Mouse (Mus musculus): ENCODE measurements around the gene Slc10a1. TPM values are rescaled to one million over a fixed set of nuclear protein-coding genes. Genes with fewer than 3 reads are reported as not detected.
A peak's percentile ranks its signal among the peaks of the same experiment; 100 is the strongest.
"Not testable (repeated sequence)": the region's sequence is repeated elsewhere in the genome, so short reads cannot be mapped to it uniquely, and the experiment has no call there.

Gene Slc10a1
- polyA plus RNA-seq, 1 experiment = 0.38 TPM

DNA sequence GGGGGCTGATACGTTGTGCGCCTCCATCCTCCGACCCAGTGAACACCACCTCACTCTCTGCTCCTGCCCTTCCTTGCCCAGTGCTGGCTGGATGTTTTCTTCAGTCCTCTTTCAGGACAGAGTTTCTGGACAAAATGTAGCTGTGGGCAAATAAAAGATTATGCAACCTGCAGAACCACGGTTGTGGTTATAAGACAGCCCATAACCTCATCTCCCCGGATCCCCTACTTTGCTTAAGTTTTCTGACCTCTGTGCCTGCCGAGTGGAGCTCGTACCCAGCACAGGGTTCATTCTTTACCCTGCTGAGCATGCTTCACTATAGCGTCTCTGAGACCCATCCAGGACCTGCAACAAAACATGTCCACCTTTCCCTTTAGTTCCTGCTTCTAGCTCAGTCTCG, 587 bp downstream of the Slc10a1 start:
- 69% methylated on average over 9 of the region's 9 CpGs for WGBS
- DNase-seq = no peak
- TF ChIP-seq CTCF (conservative IDR thresholded peaks at IDR 0.05; ENCODE audit: insufficient read depth, insufficient read length, low read depth, low read length) = no peak
- TF ChIP-seq POLR2A (IDR thresholded peaks at IDR 0.05; ENCODE audit: low read depth, low read length) = no peak
- H3K4me3 ChIP-seq (ENCODE audit: insufficient read depth, low read depth, low read length) = no peak overlapping the region
- H3K4me1 ChIP-seq (ENCODE audit: control insufficient read depth, insufficient read depth, low read length) = peaks cover 6% of the 10 kb centered on the region; the same call in 1 of the 2 replicates
- H3K27me3 ChIP-seq (replicated peaks; ENCODE audit: control insufficient read depth, insufficient read depth, low read length) = no peaks in the 10 kb centered on the region
- no peaks in the 10 kb centered on the region for H3K36me3 ChIP-seq (ENCODE audit: control insufficient read depth, insufficient read depth, low read length)
- no peak overlapping the region for H3K27ac ChIP-seq (ENCODE audit: insufficient read depth, low read depth, low read length)

DNA sequence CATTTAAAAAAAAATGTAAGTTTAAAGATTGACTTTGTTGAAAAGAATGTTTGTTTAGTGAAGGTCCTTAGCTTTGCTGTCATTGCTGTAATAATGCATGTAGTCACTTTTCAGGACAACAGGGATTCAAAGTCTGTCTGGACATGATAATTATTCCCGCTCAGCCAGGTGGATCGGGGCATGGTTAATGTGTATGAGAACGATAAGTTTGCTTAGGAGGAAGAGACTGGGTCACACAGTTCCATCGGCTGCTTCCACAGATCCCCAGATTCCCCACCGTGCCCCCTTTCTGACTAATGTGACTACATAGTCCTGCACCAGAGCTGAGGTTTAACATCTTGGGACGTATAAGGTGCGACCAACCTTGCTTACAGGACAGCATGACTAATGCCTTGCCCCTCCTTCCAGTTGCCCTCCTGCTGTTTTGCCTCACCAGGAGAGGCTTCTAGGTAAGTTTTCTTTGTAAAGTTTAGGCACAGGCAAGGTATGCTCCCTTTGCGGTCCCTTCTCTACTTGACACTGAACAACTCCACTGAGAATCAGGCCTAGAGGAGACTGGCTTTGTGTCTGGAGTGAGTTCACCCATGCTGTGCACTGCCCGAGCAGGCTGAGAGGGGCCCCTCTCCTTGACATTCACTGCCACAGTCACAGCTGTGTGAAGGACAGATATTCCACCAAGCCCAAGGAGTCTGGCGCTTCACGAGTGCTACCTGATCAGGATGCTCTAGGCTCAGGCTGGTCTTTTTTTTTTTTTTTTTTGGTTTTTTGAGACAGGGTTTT, 2.3 kb downstream of the Slc10a1 start:
- H3K36me3 ChIP-seq (ENCODE audit: control insufficient read depth, insufficient read depth, low read length) = no peaks in the 10 kb centered on the region
- 48% methylated on average over 11 of the region's 11 CpGs for WGBS
- H3K27me3 ChIP-seq (replicated peaks; ENCODE audit: control insufficient read depth, insufficient read depth, low read length) = no peaks in the 10 kb centered on the region
- TF ChIP-seq CTCF (conservative IDR thresholded peaks at IDR 0.05; ENCODE audit: insufficient read depth, insufficient read length, low read depth, low read length) (no peak), POLR2A (IDR thresholded peaks at IDR 0.05; ENCODE audit: low read depth, low read length) (no peak)
- DNase-seq = peak; percentile 77
- H3K27ac ChIP-seq (ENCODE audit: insufficient read depth, low read depth, low read length) = no peak overlapping the region
- H3K4me1 ChIP-seq (ENCODE audit: control insufficient read depth, insufficient read depth, low read length) = peaks cover 6% of the 10 kb centered on the region; the same call in 1 of the 2 replicates
- no peak overlapping the region for H3K4me3 ChIP-seq (ENCODE audit: insufficient read depth, low read depth, low read length)

DNA sequence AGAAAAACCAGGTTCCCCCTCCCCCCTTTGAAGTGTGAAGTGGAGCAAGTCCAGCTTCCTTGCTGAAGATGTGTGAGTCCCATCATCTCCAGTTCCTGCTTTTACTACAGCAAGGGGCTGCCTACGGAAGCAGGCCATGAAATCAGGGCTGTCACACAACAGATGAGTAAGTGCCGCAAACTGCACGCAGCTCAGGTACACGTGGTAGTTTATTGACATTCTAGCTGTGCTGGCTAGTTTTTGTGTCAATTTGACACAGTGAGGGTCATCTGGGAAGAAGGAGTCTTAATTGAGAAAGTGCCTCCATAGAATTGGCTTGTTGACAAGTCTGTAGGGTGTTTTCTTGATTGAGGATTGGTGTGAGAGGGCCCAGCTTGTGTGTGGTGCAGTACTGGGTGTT, 5.9 kb downstream of the Slc10a1 start:
- Histone ChIP-seq H3K36me3 (ENCODE audit: control insufficient read depth, insufficient read depth, low read length) (no peaks in the 10 kb centered on the region), H3K27ac (ENCODE audit: insufficient read depth, low read depth, low read length) (no peak overlapping the region), H3K27me3 (replicated peaks; ENCODE audit: control insufficient read depth, insufficient read depth, low read length) (no peaks in the 10 kb centered on the region), H3K4me1 (ENCODE audit: control insufficient read depth, insufficient read depth, low read length) (no peaks in the 10 kb centered on the region; the same call in 1 of the 2 replicates), H3K4me3 (ENCODE audit: insufficient read depth, low read depth, low read length) (no peak overlapping the region)
- DNase-seq = no peak
- no peak for TF ChIP-seq CTCF (conservative IDR thresholded peaks at IDR 0.05; ENCODE audit: insufficient read depth, insufficient read length, low read depth, low read length)
- TF ChIP-seq POLR2A (IDR thresholded peaks at IDR 0.05; ENCODE audit: low read depth, low read length) = no peak
- 74% methylated on average over 4 of the region's 4 CpGs for WGBS

DNA sequence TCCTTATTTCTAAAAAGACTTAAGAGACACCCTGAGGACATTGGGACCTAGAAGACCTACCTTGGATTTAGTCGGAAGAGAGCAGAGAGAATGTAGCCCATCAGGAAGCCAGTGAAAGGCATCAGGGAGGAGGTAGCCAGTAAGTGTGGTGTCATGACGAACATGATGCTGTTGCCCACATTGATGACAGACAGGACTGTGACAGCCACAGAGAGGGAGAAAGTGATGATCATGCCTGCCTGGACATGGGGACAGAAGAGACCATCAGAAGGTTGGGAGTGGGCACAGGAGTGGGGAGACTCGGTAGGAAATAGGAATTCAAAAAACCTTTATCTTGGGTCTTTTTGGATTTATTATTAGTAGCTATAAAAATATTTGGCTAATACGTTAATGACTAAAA, 10.5 kb downstream of the Slc10a1 start:
- peaks cover 6% of the 10 kb centered on the region; the same call in 1 of the 2 replicates for H3K4me1 ChIP-seq (ENCODE audit: control insufficient read depth, insufficient read depth, low read length)
- TF ChIP-seq POLR2A (IDR thresholded peaks at IDR 0.05; ENCODE audit: low read depth, low read length) (no peak), CTCF (conservative IDR thresholded peaks at IDR 0.05; ENCODE audit: insufficient read depth, insufficient read length, low read depth, low read length) (no peak)
- no peak for DNase-seq
- H3K36me3 ChIP-seq (ENCODE audit: control insufficient read depth, insufficient read depth, low read length) = peaks cover 18% of the 10 kb centered on the region; the same call in 1 of the 2 replicates
- H3K27me3 ChIP-seq (replicated peaks; ENCODE audit: control insufficient read depth, insufficient read depth, low read length) = no peaks in the 10 kb centered on the region
- H3K4me3 ChIP-seq (ENCODE audit: insufficient read depth, low read depth, low read length) = no peak overlapping the region
- no peak overlapping the region for H3K27ac ChIP-seq (ENCODE audit: insufficient read depth, low read depth, low read length)
- WGBS = 79% methylated on average over 4 of the region's 4 CpGs

DNA sequence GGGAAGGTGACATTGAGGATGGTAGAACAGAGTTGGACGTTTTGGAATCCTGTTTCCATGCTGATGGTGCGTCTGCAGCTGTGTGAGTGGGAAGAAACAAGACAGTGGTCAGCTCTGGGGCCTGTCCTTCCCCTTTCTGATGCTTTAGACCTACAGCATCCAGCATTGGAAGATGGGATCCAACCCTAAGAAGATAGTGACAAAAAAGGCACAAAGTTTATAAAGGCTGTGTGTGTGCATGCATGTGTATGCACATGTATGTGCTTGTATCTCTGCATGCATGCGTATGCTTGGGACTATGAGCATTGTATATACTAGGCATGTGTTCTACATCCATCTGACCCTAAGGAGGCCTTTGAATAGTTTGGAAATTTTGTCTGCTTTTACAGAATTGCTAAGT, 12.5 kb downstream of the Slc10a1 start:
- no peaks in the 10 kb centered on the region for H3K27me3 ChIP-seq (replicated peaks; ENCODE audit: control insufficient read depth, insufficient read depth, low read length)
- H3K4me3 ChIP-seq (ENCODE audit: insufficient read depth, low read depth, low read length) = no peak overlapping the region
- H3K4me1 ChIP-seq (ENCODE audit: control insufficient read depth, insufficient read depth, low read length) = peaks cover 10% of the 10 kb centered on the region; the same call in 1 of the 2 replicates
- H3K27ac ChIP-seq (ENCODE audit: insufficient read depth, low read depth, low read length) = no peak overlapping the region
- H3K36me3 ChIP-seq (ENCODE audit: control insufficient read depth, insufficient read depth, low read length) = peaks cover 25% of the 10 kb centered on the region
- TF ChIP-seq CTCF (conservative IDR thresholded peaks at IDR 0.05; ENCODE audit: insufficient read depth, insufficient read length, low read depth, low read length) (no peak), POLR2A (IDR thresholded peaks at IDR 0.05; ENCODE audit: low read depth, low read length) (no peak)
- DNase-seq = no peak
- 85% methylated on average over 3 of the region's 3 CpGs for WGBS

DNA sequence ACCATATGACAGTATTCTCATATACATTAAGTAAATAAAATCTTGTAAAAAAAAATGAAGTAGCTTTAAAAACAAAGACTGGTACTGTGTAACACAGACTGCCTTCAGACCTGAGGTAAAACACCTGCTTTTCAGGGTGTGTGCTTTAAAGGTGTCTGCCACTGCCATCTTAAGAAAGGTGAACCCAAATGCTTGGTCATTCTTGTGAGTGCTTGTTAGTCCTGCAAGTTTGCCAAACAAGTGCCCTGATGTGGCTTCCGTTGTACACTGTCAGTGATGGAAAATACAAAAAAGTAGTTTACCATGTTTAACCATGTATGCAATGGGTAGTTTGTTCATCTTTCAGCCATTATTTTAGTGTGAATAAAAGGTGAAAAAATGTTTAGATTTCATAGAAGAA, 16.0 kb downstream of the Slc10a1 start:
- no peak for TF ChIP-seq POLR2A (IDR thresholded peaks at IDR 0.05; ENCODE audit: low read depth, low read length)
- TF ChIP-seq CTCF (conservative IDR thresholded peaks at IDR 0.05; ENCODE audit: insufficient read depth, insufficient read length, low read depth, low read length) = no peak
- H3K4me3 ChIP-seq (ENCODE audit: insufficient read depth, low read depth, low read length) = no peak overlapping the region
- WGBS = 78% methylated on average over 1 of the region's 1 CpGs
- H3K4me1 ChIP-seq (ENCODE audit: control insufficient read depth, insufficient read depth, low read length) = peaks cover 17% of the 10 kb centered on the region; the same call in 1 of the 2 replicates
- no peak overlapping the region for H3K27ac ChIP-seq (ENCODE audit: insufficient read depth, low read depth, low read length)
- peaks cover 40% of the 10 kb centered on the region for H3K36me3 ChIP-seq (ENCODE audit: control insufficient read depth, insufficient read depth, low read length)
- no peaks in the 10 kb centered on the region for H3K27me3 ChIP-seq (replicated peaks; ENCODE audit: control insufficient read depth, insufficient read depth, low read length)
- DNase-seq = no peak

DNA sequence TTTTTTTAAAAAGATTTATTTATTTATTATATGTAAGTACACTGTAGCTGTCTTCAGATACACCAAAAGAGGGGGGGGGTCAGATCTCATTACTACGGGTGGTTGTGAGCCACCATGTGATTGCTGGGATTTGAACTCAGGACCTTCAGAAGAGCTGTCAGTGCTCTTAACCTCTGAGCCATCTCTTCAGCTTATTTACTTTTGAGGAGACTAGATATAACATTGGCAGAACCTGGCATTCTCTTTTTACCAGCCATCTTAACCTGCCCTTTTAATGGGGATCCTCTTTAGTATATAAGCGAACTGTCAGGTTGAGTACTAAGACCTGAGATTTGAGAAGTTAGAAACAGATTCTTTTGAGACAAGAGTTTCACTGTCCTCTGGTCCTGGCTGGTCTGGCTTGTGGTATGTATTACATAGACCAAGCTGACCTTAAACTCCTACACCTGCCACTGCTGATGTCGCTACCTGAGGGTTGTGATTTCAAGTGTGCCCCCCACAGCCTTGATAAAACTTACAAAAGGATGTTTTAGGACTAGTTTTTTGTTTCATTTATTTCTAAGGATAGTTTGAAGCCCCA, 16.8 kb downstream of the Slc10a1 start:
- TF ChIP-seq CTCF (conservative IDR thresholded peaks at IDR 0.05; ENCODE audit: insufficient read depth, insufficient read length, low read depth, low read length) (no peak), POLR2A (IDR thresholded peaks at IDR 0.05; ENCODE audit: low read depth, low read length) (no peak)
- Histone ChIP-seq H3K27me3 (replicated peaks; ENCODE audit: control insufficient read depth, insufficient read depth, low read length) (no peaks in the 10 kb centered on the region), H3K27ac (ENCODE audit: insufficient read depth, low read depth, low read length) (no peak overlapping the region), H3K4me1 (ENCODE audit: control insufficient read depth, insufficient read depth, low read length) (peaks cover 17% of the 10 kb centered on the region; the same call in 1 of the 2 replicates), H3K36me3 (ENCODE audit: control insufficient read depth, insufficient read depth, low read length) (peaks cover 44% of the 10 kb centered on the region), H3K4me3 (ENCODE audit: insufficient read depth, low read depth, low read length) (no peak overlapping the region)
- WGBS = 89% methylated on average over 3 of the region's 3 CpGs
- DNase-seq = no peak

DNA sequence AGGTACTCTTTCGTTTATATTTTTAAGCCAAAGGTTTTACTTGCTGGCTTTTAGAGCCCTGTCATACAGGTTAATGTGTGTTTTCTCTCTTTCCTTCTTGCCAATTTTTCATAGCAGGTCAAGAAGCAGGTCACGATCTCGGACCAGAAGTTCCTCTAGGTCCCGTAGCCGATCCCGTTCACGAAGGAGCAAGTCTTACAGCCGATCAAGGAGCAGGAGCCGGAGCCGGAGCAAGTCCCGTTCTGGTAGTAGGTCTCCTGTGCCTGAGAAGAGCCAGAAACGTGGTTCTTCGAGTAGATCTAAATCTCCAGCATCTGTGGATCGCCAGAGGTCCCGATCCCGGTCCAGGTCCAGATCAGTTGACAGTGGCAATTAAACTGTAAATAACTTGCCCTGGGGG, 18.9 kb downstream of the Slc10a1 start:
- 49% methylated on average over 16 of the region's 16 CpGs for WGBS
- peak; percentile 48 for DNase-seq
- Histone ChIP-seq H3K36me3 (ENCODE audit: control insufficient read depth, insufficient read depth, low read length) (peaks cover 39% of the 10 kb centered on the region), H3K4me1 (ENCODE audit: control insufficient read depth, insufficient read depth, low read length) (peaks cover 17% of the 10 kb centered on the region; the same call in 1 of the 2 replicates)
- H3K27ac ChIP-seq (ENCODE audit: insufficient read depth, low read depth, low read length); H3K4me3 ChIP-seq (ENCODE audit: insufficient read depth, low read depth, low read length); H3K27me3 ChIP-seq (replicated peaks; ENCODE audit: control insufficient read depth, insufficient read depth, low read length): not testable (repeated sequence)

Data from kidney, adult 2 months (tissue).